In genomic region chr5:24550598-24551316, GRCm38 (mm10) we compare ENCODE assay signal across 8 mouse cellular contexts. TPM values are rescaled to one million over a fixed set of nuclear protein-coding genes. Genes with fewer than 3 reads are reported as not detected.
A peak's percentile ranks its signal among the peaks of the same experiment; 100 is the strongest.
DNase-seq lines count a peak whose midpoint lies in the region; ATAC-seq and TF ChIP-seq lines count a peak whose summit lies in the region.

No protein-coding gene starts in this region.

- WGBS in heart, postnatal 0 days, result 24% methylated on average over 26 of the region's 26 CpGs

- no peaks in the 10 kb centered on the region for H3K9me3 ChIP-seq in heart, postnatal 0 days (replicated peaks; ENCODE audit: control insufficient read depth, low read length)

- no peak overlapping the region; the same call in 1 of the 2 replicates for H3K9ac ChIP-seq in heart, postnatal 0 days (replicated peaks; ENCODE audit: low read depth, low read length)

- no peaks in the 10 kb centered on the region for H3K27me3 ChIP-seq in heart, postnatal 0 days (ENCODE audit: control insufficient read depth, insufficient read depth, low read length)

- no peak overlapping the region for H3K27ac ChIP-seq in heart, postnatal 0 days (ENCODE audit: low read depth)

- peaks cover 8% of the 10 kb centered on the region; the same call in 1 of the 2 replicates for H3K4me1 ChIP-seq in heart, postnatal 0 days (ENCODE audit: control insufficient read depth, insufficient read depth)

- no peak for TF ChIP-seq CTCF in brain, embryonic 14.5 days (IDR thresholded peaks at IDR 0.05; ENCODE audit: borderline replicate concordance, extremely low read depth, insufficient read depth, insufficient read length)
- no peak for TF ChIP-seq CTCF in heart, postnatal 0 days (IDR thresholded peaks at IDR 0.05; ENCODE audit: low read depth)

- TF ChIP-seq EP300 in heart, postnatal 0 days (IDR thresholded peaks at IDR 0.05; ENCODE audit: low read depth), result no peak

- peak; percentile 51 for DNase-seq in cerebellum, postnatal 4 days (ENCODE audit: low spot score in 2 of 2)
- no peak for DNase-seq in cerebellum, adult 9-11 months
- DNase-seq in brain, embryonic 14.5 days (ENCODE audit: low read depth), result peak; percentile 94
- peak; percentile 29 for DNase-seq in heart, postnatal 0 days (ENCODE audit: low spot score)
- DNase-seq in kidney, postnatal 4 days, result peak; percentile 79 to 85
- DNase-seq in right cerebral cortex, postnatal 4 days, result peak; percentile 80
- no peak for DNase-seq in cerebellum, adult 8-10 months

- peak; percentile 33; the same call in 1 of the 2 replicates for ATAC-seq in heart, postnatal 0 days (ENCODE audit: insufficient read depth, low read depth)
- peak; percentile 37; the same call in 1 of the 2 replicates for ATAC-seq in megakaryocyte progenitor cell, adult 5-6 weeks (replicated peaks; ENCODE audit: poor library complexity)

- H3K36me3 ChIP-seq in heart, postnatal 0 days (replicated peaks; ENCODE audit: control insufficient read depth, insufficient read depth, low read length), result no peaks in the 10 kb centered on the region

- H3K4me3 ChIP-seq in heart, postnatal 0 days (ENCODE audit: low read depth, low read length), result no peak overlapping the region

- no peak for TF ChIP-seq POLR2A in brain, embryonic 14.5 days (IDR thresholded peaks at IDR 0.05; ENCODE audit: borderline replicate concordance, extremely low read depth, insufficient read depth, insufficient read length, poor library complexity, severe bottlenecking)

- H3K4me2 ChIP-seq in heart, postnatal 0 days (ENCODE audit: low read depth, low read length), result peak overlapping the region; percentile 35

RNA-seq across cellular contexts. Expression of gene 4931409K22Rik, which starts 5.9 kb away (rescaled TPM):
- 0.19 and 0.34 TPM in 2 replicates for polyA plus RNA-seq in brain, embryonic 14.5 days (2012; rRNA removed)
- not detected in 2 replicates for total RNA-seq in heart, postnatal 0 days (2014; rRNA removed; ENCODE audit: low replicate concordance)
- polyA plus RNA-seq in heart, postnatal 0 days (2015; fragmentation: Nextera tagmentation; extraction: Ambion mirVana), result not detected in 2 replicates
- not detected in 2 replicates for total RNA-seq in megakaryocyte progenitor cell, adult 5-6 weeks (2015)
- not detected in 2 replicates for total RNA-seq in megakaryocyte progenitor cell, adult 5-6 weeks (2017)

RNA-seq across cellular contexts. Expression of gene Asb10, which starts 10.0 kb away (rescaled TPM):
- polyA plus RNA-seq in brain, embryonic 14.5 days (2012; rRNA removed), result 0.33 and 0.54 TPM in 2 replicates
- 34.4 and 44.0 TPM in 2 replicates for total RNA-seq in heart, postnatal 0 days (2014; rRNA removed; ENCODE audit: low replicate concordance)
- 20.8 and 24.3 TPM in 2 replicates for polyA plus RNA-seq in heart, postnatal 0 days (2015; fragmentation: Nextera tagmentation; extraction: Ambion mirVana)
- not detected in 2 replicates for total RNA-seq in megakaryocyte progenitor cell, adult 5-6 weeks (2015)
- not detected in 2 replicates for total RNA-seq in megakaryocyte progenitor cell, adult 5-6 weeks (2017)

RNA-seq across cellular contexts. Expression of gene Gbx1, which starts 23.8 kb away (rescaled TPM):
- polyA plus RNA-seq in brain, embryonic 14.5 days (2012; rRNA removed), result 2.2 and 5.0 TPM in 2 replicates
- total RNA-seq in heart, postnatal 0 days (2014; rRNA removed; ENCODE audit: low replicate concordance), result not detected in 2 replicates
- not detected in 2 replicates for polyA plus RNA-seq in heart, postnatal 0 days (2015; fragmentation: Nextera tagmentation; extraction: Ambion mirVana)
- not detected in 2 replicates for total RNA-seq in megakaryocyte progenitor cell, adult 5-6 weeks (2015)
- not detected in 2 replicates for total RNA-seq in megakaryocyte progenitor cell, adult 5-6 weeks (2017)

RNA-seq across cellular contexts. Expression of gene Abcf2, which starts 26.5 kb away (rescaled TPM):
- polyA plus RNA-seq in brain, embryonic 14.5 days (2012; rRNA removed), result 75.5 and 85.9 TPM in 2 replicates
- total RNA-seq in heart, postnatal 0 days (2014; rRNA removed; ENCODE audit: low replicate concordance), result 53.7 and 56.0 TPM in 2 replicates
- polyA plus RNA-seq in heart, postnatal 0 days (2015; fragmentation: Nextera tagmentation; extraction: Ambion mirVana), result 46.0 and 49.6 TPM in 2 replicates
- 45.4 and 46.0 TPM in 2 replicates for total RNA-seq in megakaryocyte progenitor cell, adult 5-6 weeks (2015)
- total RNA-seq in megakaryocyte progenitor cell, adult 5-6 weeks (2017), result 113 and 115 TPM in 2 replicates

RNA-seq across cellular contexts. Expression of gene Chpf2, which starts 35.8 kb away (rescaled TPM):
- 21.9 and 26.8 TPM in 2 replicates for polyA plus RNA-seq in brain, embryonic 14.5 days (2012; rRNA removed)
- total RNA-seq in heart, postnatal 0 days (2014; rRNA removed; ENCODE audit: low replicate concordance), result 34.9 and 64.4 TPM in 2 replicates
- polyA plus RNA-seq in heart, postnatal 0 days (2015; fragmentation: Nextera tagmentation; extraction: Ambion mirVana), result 10.5 and 13.2 TPM in 2 replicates
- 4.7 and 5.9 TPM in 2 replicates for total RNA-seq in megakaryocyte progenitor cell, adult 5-6 weeks (2015)
- total RNA-seq in megakaryocyte progenitor cell, adult 5-6 weeks (2017), result 12.4 and 35.1 TPM in 2 replicates

Comparison
In these comparisons a context has a peak if more than half of its experiments do, and no peak if none do; other contexts are left out.
1. DNase-seq: peak in cerebellum, postnatal 4 days (2 of 2), brain, embryonic 14.5 days (single experiment), heart, postnatal 0 days (single experiment), kidney, postnatal 4 days (2 of 2) and right cerebral cortex, postnatal 4 days (single experiment); none in cerebellum, adult 9-11 months (single experiment) and cerebellum, adult 8-10 months (single experiment).
2. RNA of gene Asb10, which starts 10.0 kb away (total RNA-seq): 34.4 to 44.0 TPM in heart, postnatal 0 days; not detected in megakaryocyte progenitor cell, adult 5-6 weeks; every median in the first group is over 10 times any median in the second.